Mouse (Mus musculus) kidney, postnatal 0 days (tissue): ENCODE data around the gene Kif24. TPM values are rescaled to one million over a fixed set of nuclear protein-coding genes. Genes with fewer than 3 reads are reported as not detected.

Source experiments
- ATAC-seq: fragments of 200-750 bp; cut with Nextera tagmentation; replicated peaks from 2 replicates; pipeline ENCODE4 v1.8.0; 2017; ENCODE audit warnings: low read depth, moderate number of reproducible peaks, moderate TSS enrichment, moderate library complexity; ENCODE audit not compliant: low FRiP score
- DNase-seq: peaks from one replicate; pipeline ENCODE4 v3.0.0-alpha.2; 2016; ENCODE audit warnings: low spot score
- H3K27ac ChIP-seq: fragments of 300-500 bp; sonication (generic); 2 replicates; pipeline ENCODE4 v1.5.1; 2014; ENCODE audit warnings: mild to moderate bottlenecking
- H3K27me3 ChIP-seq: fragments of 300-500 bp; sonication (generic); 2 replicates; pipeline ENCODE4 v1.6.1; 2014; ENCODE audit warnings: low read length, mixed read lengths; ENCODE audit not compliant: insufficient read depth
- H3K36me3 ChIP-seq: fragments of 300-500 bp; sonication (generic); 2 replicates; pipeline ENCODE4 v1.6.1; 2014; ENCODE audit warnings: low read length, mixed read lengths; ENCODE audit not compliant: insufficient read depth
- H3K4me1 ChIP-seq: fragments of 300-500 bp; sonication (generic); replicated peaks from 2 replicates; pipeline ENCODE4 v1.6.1; 2014; ENCODE audit warnings: antibody characterized with exemption, low read length, mixed read lengths; ENCODE audit not compliant: insufficient read depth
- H3K4me2 ChIP-seq: fragments of 300-500 bp; sonication (generic); 2 replicates; pipeline ENCODE4 v1.6.1; 2014; ENCODE audit warnings: mild to moderate bottlenecking, low read length, moderate library complexity, mixed read lengths
- H3K4me3 ChIP-seq: fragments of 300-500 bp; sonication (generic); replicated peaks from 2 replicates; pipeline ENCODE4 v1.5.1; 2014; ENCODE audit warnings: low read depth, low read length
- H3K9ac ChIP-seq: fragments of 300-500 bp; sonication (generic); 2 replicates; pipeline ENCODE4 v1.6.1; 2014; ENCODE audit warnings: low read depth, low read length
- H3K9me3 ChIP-seq: fragments of 300-500 bp; sonication (generic); replicated peaks from 2 replicates; pipeline ENCODE4 v1.6.1; 2016; ENCODE audit warnings: low read length, inconsistent platforms, mixed read lengths
- CTCF ChIP-seq: IDR thresholded peaks from 2 replicates; pipeline ENCODE4 v1.5.1; 2016; ENCODE audit warnings: antibody characterized with exemption, low read depth, mild to moderate bottlenecking, moderate library complexity
- WGBS: fragments of 180-500 bp; shearing (Covaris S2); extraction: QIAGEN DNeasy Blood & Tissue Kit; methylation state at CpG from one replicate; pipeline ENCODE4 v1.1.7; 2014; 5-methylcytosine and 5-hydroxymethylcytosine counted together
- polyA plus RNA-seq: library from polyadenylated mRNA; unstranded; fragments of >200 nt; fragmentation: Nextera tagmentation; extraction: Ambion mirVana; gene quantifications from 2 replicates; pipeline ENCODE4 v1.2.1, GENCODE M21; 2015

Kif24 gene
- polyA plus RNA-seq, 1 experiment from 2014 or later, result 2.0 TPM

GRCm38 (mm10) chr4:41368198-41368597, 96.5 kb downstream of the Kif24 start:
- H3K36me3 ChIP-seq, result peaks cover 12% of the 10 kb centered on the region
- no peaks in the 10 kb centered on the region for H3K9me3 ChIP-seq
- TF ChIP-seq CTCF, result no peak
- no peak overlapping the region for H3K27ac ChIP-seq
- 84% methylated on average over 4 of the region's 4 CpGs for WGBS
- H3K27me3 ChIP-seq, result no peaks in the 10 kb centered on the region
- no peaks in the 10 kb centered on the region for H3K4me1 ChIP-seq
- H3K4me3 ChIP-seq, result no peak overlapping the region
- no peak overlapping the region for H3K9ac ChIP-seq
- DNase-seq (no peak), ATAC-seq (no peak)
- no peak overlapping the region for H3K4me2 ChIP-seq

- DNase-seq (no peak), ATAC-seq (no peak)
- no peak overlapping the region for H3K9ac ChIP-seq
- H3K27ac ChIP-seq, result no peak overlapping the region
- 0 out of 2 replicates have a peak, but pooled peaks cover 5% of the 10 kb centered on the region for H3K36me3 ChIP-seq
- H3K4me3 ChIP-seq, result no peak overlapping the region
- no peak for TF ChIP-seq CTCF
- no peaks in the 10 kb centered on the region for H3K4me1 ChIP-seq
- H3K4me2 ChIP-seq, result no peak overlapping the region
- H3K9me3 ChIP-seq, result no peaks in the 10 kb centered on the region
- H3K27me3 ChIP-seq, result no peaks in the 10 kb centered on the region
- WGBS, result 86% methylated on average over 3 of the region's 3 CpGs
Observed at GRCm38 (mm10) chr4:41361059-41361458, 103.6 kb downstream of the Kif24 start.

GRCm38 (mm10) chr4:41359358-41359757, 105.3 kb downstream of the Kif24 start:
- no peaks in the 10 kb centered on the region for H3K27me3 ChIP-seq
- no peak for ATAC-seq
- no peak overlapping the region for H3K4me3 ChIP-seq
- 0 out of 2 replicates have a peak, but pooled peaks cover 5% of the 10 kb centered on the region for H3K36me3 ChIP-seq
- TF ChIP-seq CTCF, result no peak
- no peaks in the 10 kb centered on the region for H3K9me3 ChIP-seq
- H3K4me1 ChIP-seq, result no peaks in the 10 kb centered on the region
- H3K9ac ChIP-seq, result no peak overlapping the region
- WGBS, result 95% methylated on average over 7 of the region's 7 CpGs
- no peak for DNase-seq
- H3K4me2 ChIP-seq, result no peak overlapping the region
- no peak overlapping the region for H3K27ac ChIP-seq

- Histone ChIP-seq H3K4me1 (no peaks in the 10 kb centered on the region), H3K27ac (no peak overlapping the region), H3K9me3 (no peaks in the 10 kb centered on the region), H3K9ac (no peak overlapping the region), H3K36me3 (0 out of 2 replicates have a peak, but pooled peaks cover 5% of the 10 kb centered on the region), H3K27me3 (no peaks in the 10 kb centered on the region), H3K4me3 (no peak overlapping the region), H3K4me2 (no peak overlapping the region)
- WGBS, result 94% methylated on average over 2 of the region's 2 CpGs
- DNase-seq, result no peak
- ATAC-seq, result no peak
- no peak for TF ChIP-seq CTCF
Observed at GRCm38 (mm10) chr4:41358669-41359068, 106.0 kb downstream of the Kif24 start.

DNA sequence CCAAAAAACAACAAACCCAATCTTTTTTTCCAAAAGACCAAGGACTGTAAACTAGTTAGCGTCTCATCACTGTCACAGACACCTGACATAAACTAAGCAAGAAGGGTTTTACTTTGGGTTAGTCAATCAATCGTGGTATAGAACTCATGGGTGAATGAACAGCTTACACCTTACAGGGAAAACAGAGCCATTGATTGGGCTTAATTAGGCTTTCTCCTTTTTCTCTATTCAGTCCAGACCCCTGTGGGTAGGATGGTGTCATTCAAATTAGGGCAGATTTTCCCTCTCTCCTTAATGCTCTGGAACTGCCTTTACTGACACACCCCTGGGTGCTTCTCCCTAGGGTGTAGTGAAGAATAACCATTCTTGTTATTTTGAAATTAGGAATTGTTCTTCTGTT, 107.5 kb downstream of the Kif24 start:
- DNase-seq (no peak), ATAC-seq (no peak)
- WGBS, result 81% methylated on average over 2 of the region's 2 CpGs
- Histone ChIP-seq H3K9me3 (no peaks in the 10 kb centered on the region), H3K36me3 (0 out of 2 replicates have a peak, but pooled peaks cover 5% of the 10 kb centered on the region), H3K27ac (no peak overlapping the region), H3K27me3 (no peaks in the 10 kb centered on the region), H3K4me2 (no peak overlapping the region), H3K4me3 (no peak overlapping the region), H3K9ac (no peak overlapping the region), H3K4me1 (no peaks in the 10 kb centered on the region)
- no peak for TF ChIP-seq CTCF

DNA sequence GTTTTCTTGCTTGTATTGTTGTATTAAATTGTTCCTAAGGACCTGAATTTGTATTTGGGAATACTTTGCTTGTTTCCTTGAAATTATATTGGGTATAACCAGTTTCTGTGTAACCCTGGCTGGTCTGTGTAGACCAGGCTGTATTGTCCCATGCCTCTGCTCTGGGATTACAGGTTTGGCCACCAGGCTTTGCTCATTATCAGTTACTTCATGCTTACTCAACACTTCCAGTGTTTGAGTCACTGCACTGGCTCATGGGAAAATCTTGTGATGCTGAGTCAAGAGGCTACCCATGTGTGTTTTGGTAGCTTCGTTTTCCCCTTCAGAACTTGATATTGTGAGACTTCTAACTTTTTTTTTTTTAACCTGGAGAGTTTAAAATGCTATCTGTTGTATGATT, 111.4 kb downstream of the Kif24 start:
- Histone ChIP-seq H3K27ac (no peak overlapping the region), H3K27me3 (no peaks in the 10 kb centered on the region), H3K9me3 (no peaks in the 10 kb centered on the region), H3K9ac (no peak overlapping the region), H3K36me3 (no peaks in the 10 kb centered on the region), H3K4me2 (no peak overlapping the region), H3K4me3 (no peak overlapping the region), H3K4me1 (0 out of 2 replicates have a peak, but pooled peaks cover 3% of the 10 kb centered on the region)
- TF ChIP-seq CTCF, result no peak
- WGBS, result 81% methylated on average over 1 of the region's 1 CpGs
- no peak for ATAC-seq
- no peak for DNase-seq

DNA sequence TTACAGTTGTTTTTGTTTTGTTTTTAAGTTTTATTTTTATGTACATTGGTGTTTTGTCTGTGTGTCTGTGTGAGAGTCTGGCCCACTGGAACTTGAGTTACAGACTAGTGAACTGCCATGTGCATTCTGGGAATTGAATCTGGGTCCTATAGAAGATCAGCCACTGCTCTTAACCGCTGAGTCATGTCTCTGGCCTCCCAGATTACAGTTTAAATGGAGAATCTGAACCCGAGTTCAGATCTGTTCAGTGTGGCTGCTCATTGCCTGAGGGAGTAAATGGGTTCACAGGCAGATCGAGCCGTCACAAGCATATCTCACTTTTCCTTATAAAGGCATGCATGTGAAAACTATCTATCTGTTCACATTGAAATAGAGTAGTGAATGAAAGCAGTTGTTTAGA, 111.9 kb downstream of the Kif24 start:
- DNase-seq (no peak), ATAC-seq (no peak)
- TF ChIP-seq CTCF, result no peak
- Histone ChIP-seq H3K9ac (no peak overlapping the region), H3K27ac (no peak overlapping the region), H3K4me2 (no peak overlapping the region), H3K36me3 (no peaks in the 10 kb centered on the region), H3K4me1 (0 out of 2 replicates have a peak, but pooled peaks cover 3% of the 10 kb centered on the region), H3K27me3 (no peaks in the 10 kb centered on the region), H3K4me3 (no peak overlapping the region), H3K9me3 (no peaks in the 10 kb centered on the region)
- 90% methylated on average over 4 of the region's 4 CpGs for WGBS
